Mouse (Mus musculus) MEL-GATA-1-ER (cell line): ENCODE data around the gene Pla2r1.

Experiments used
- DNase-seq: peaks from one replicate; pipeline ENCODE4 v3.0.0-alpha.2; 2012; ENCODE audit warnings: low read depth; ENCODE audit errors: extremely low read depth

The Pla2r1 gene

DNA sequence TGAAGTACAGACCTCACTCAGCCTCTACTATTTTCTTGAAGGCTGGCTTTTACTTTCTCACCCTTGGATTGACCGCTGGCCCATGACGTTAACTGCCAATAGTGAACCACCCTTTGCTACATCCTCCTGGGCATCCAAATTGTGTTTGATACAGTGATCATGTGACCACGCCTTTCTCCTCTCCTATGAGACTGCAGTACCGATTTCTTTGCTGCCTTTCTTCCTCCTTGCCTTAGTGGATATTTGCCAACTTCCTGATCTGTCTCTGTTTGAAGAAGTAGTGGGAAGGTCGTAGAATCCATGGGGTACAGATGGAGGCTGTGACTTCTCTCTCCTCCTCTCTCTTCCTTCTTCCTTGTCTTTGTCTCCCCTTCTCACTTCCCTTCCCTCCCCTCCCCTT is 147.7 kb downstream of the Pla2r1 start:
- peak; percentile 33 for DNase-seq

GRCm38 (mm10) chr2:60404763-60405162 is 148.3 kb downstream of the Pla2r1 start:
- DNase-seq = no peak

- DNase-seq = no peak
These were observed 151.4 kb downstream of the Pla2r1 start for GRCm38 (mm10) chr2:60401694-60402093.

DNA sequence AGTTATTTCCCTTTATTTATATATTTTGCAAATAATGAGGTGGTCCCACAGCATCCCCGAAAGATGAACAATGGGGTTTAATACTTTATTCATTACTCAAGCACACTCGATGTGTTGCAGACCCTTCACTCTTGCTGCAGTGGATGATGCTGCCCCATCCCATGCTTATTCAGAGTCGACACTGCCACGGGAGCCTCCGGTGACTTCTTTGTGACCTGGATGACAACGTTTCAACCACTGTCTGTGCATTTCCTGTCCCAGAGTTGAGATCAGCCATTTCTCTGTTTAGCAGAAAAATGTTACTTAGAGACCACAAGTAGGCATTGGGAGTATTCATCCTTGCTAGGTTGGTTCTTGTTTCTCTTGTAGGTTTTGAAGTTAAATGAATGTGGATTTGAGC is 159.3 kb downstream of the Pla2r1 start:
- DNase-seq = no peak

- DNase-seq = no peak
These were observed 160.8 kb downstream of the Pla2r1 start for GRCm38 (mm10) chr2:60392286-60392685.

GRCm38 (mm10) chr2:60387363-60387762 is 165.7 kb downstream of the Pla2r1 start:
- no peak for DNase-seq

DNA sequence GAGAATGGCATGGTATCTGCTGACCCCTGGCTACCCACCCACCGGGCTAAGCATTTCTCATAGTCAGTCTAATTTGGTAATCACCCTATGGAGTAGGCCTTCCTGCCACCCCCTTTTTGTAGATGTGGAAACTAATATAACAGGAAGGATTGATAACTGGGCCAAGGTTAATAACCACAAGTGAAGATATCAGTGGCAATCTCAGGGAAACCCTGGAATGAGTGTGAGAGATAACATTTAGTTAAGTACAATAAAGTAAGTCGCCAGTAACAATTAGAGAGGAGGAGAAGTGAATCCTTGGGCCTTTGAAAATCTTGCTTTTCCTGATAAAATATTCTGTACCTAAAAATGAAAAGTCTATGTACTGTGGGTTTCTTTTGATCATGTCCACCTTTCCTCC is 166.3 kb downstream of the Pla2r1 start:
- no peak for DNase-seq

GRCm38 (mm10) chr2:60384763-60385085 is 168.4 kb downstream of the Pla2r1 start:
- DNase-seq = no peak

GRCm38 (mm10) chr2:60384083-60384762 is 168.9 kb downstream of the Pla2r1 start:
- DNase-seq = no peak

GRCm38 (mm10) chr2:60382858-60383669 is 170.0 kb downstream of the Pla2r1 start, which contains the start of gene Ly75:
TSS of gene Ly75 (minus strand) at chr2:60383303.
- DNase-seq = peak; percentile 87

DNA sequence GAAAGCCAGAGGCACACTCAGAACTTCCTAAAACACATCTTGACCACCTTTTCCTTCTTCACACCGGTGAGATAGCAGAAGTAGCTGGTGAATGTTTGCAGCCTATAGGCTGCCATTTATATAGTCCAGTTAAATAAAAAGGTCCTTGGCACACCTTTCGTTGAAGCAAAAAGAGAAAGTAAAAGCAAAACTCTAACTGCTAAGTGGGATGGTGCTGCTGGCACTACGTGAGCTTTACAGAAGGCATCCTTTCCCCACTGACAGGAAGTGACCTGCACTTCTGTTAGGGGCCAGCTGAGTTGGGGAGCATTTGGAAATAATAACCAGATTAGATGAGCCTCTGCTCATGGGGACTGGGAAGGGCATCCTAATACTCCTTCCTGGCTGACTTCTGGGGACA is 170.8 kb downstream of the Pla2r1 start:
- no peak for DNase-seq

DNA sequence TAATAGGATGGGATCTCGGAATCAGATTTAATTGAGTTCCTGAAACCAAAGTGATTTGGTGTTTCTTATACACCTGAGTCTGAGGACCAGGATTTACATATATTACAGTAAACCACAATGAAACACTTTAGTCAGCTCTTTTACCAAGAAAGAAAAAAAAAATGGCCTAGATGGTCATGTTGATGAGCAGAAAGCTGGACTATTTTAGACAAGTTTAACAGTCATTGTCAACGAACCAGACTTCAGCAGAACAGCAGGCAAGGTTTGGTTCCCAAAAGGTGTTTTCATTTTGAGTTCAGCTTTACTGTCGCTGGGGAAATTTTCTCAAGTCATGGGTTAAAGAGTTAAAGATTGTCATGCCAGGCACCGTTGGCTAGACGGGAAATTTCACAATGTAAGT is 175.8 kb downstream of the Pla2r1 start:
- no peak for DNase-seq

DNA sequence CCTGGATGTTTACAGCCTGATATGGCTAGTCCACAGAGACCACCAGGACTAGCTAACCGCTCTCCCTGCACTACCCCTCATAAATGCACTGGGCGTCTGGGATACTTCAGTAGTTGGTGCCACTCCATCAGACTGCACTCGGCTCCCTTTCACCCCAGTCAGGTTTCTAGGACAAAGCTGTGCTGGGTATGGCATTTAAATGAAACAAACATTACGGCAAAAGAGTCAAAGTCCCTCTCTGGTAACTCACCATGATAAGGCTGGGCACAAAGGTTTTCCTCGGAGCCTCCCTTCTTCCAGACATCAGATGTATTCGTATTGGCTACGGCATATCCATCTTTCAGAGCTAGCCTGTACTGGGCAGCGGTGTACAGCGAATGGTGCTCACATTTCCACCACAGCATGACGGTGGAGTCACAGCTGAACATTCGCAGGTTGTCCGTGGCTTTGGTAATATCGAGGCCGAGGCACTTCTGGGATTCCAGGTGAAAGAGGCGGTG is 177.4 kb downstream of the Pla2r1 start:
- DNase-seq = no peak

GRCm38 (mm10) chr2:60375126-60375525 is 178.0 kb downstream of the Pla2r1 start:
- DNase-seq = no peak

- DNase-seq = no peak
These were observed 182.9 kb downstream of the Pla2r1 start for GRCm38 (mm10) chr2:60370188-60370587.

- no peak for DNase-seq
These were observed 183.7 kb downstream of the Pla2r1 start for GRCm38 (mm10) chr2:60369454-60369853.

GRCm38 (mm10) chr2:60367871-60368270 is 185.2 kb downstream of the Pla2r1 start:
- no peak for DNase-seq
